Mouse (Mus musculus) forebrain, embryonic 10.5 days (tissue): ENCODE results near the gene Focad. TPM values are rescaled to one million over a fixed set of nuclear protein-coding genes. Genes with fewer than 3 reads are reported as not detected.
"Not testable (repeated sequence)": the region's sequence is repeated elsewhere in the genome, so short reads cannot be mapped to it uniquely, and the experiment has no call there.

Experiments used
- DNase-seq: peaks from one replicate; pipeline ENCODE4 v3.0.0-alpha.2; 2017; ENCODE audit warnings: low spot score; ENCODE audit errors: extremely low spot score
- H3K27ac ChIP-seq: fragments of 300-500 bp; sonication (generic); 2 replicates; pipeline ENCODE4 v1.5.1; 2016; ENCODE audit warnings: mild to moderate bottlenecking
- H3K27me3 ChIP-seq: fragments of 300-500 bp; sonication (generic); 2 replicates; pipeline ENCODE4 v1.6.1; 2016; ENCODE audit warnings: mild to moderate bottlenecking; ENCODE audit not compliant: poor library complexity, severe bottlenecking
- H3K36me3 ChIP-seq: fragments of 300-500 bp; sonication (generic); replicated peaks from 2 replicates; pipeline ENCODE4 v1.6.1; 2016; ENCODE audit warnings: mild to moderate bottlenecking, moderate library complexity
- H3K4me1 ChIP-seq: fragments of 300-500 bp; sonication (generic); 2 replicates; pipeline ENCODE4 v1.6.1; 2016
- H3K4me3 ChIP-seq: fragments of 300-500 bp; sonication (generic); 2 replicates; pipeline ENCODE4 v1.5.1; 2016; ENCODE audit warnings: mild to moderate bottlenecking, moderate library complexity
- H3K9me3 ChIP-seq: fragments of 300-500 bp; sonication (generic); 2 replicates; pipeline ENCODE4 v1.6.1; 2016; ENCODE audit warnings: mild to moderate bottlenecking, moderate library complexity
- WGBS: fragments of 180-500 bp; shearing (Covaris S2); methylation state at CpG from one replicate; pipeline ENCODE4 v1.1.7; 2016; 5-methylcytosine and 5-hydroxymethylcytosine counted together
- polyA plus RNA-seq: library from polyadenylated mRNA; unstranded; fragments of >200 nt; fragmentation: Nextera tagmentation; extraction: Ambion mirVana; gene quantifications from 2 replicates; pipeline ENCODE4 v1.2.1, GENCODE M21; 2016

The Focad gene
- polyA plus RNA-seq, 1 experiment from 2014 or later = 18.9 TPM

- no peak overlapping the region for H3K4me3 ChIP-seq
- H3K36me3 ChIP-seq = no peaks in the 10 kb centered on the region
- H3K27me3 ChIP-seq = no peaks in the 10 kb centered on the region
- H3K4me1 ChIP-seq = peaks cover 20% of the 10 kb centered on the region
- DNase-seq = no peak
- no peak overlapping the region for H3K27ac ChIP-seq
- WGBS = 79% methylated on average over 4 of the region's 4 CpGs
- no peaks in the 10 kb centered on the region for H3K9me3 ChIP-seq
Observed at GRCm38 (mm10) chr4:88345065-88345464, 250.6 kb downstream of the Focad start.

- WGBS = 93% methylated on average over 8 of the region's 8 CpGs
- Histone ChIP-seq H3K9me3 (no peaks in the 10 kb centered on the region), H3K27me3 (no peaks in the 10 kb centered on the region), H3K4me1 (peaks cover 20% of the 10 kb centered on the region), H3K36me3 (no peaks in the 10 kb centered on the region), H3K27ac (no peak overlapping the region), H3K4me3 (no peak overlapping the region)
- DNase-seq = no peak
Observed at GRCm38 (mm10) chr4:88345938-88346337, 251.5 kb downstream of the Focad start.

DNA sequence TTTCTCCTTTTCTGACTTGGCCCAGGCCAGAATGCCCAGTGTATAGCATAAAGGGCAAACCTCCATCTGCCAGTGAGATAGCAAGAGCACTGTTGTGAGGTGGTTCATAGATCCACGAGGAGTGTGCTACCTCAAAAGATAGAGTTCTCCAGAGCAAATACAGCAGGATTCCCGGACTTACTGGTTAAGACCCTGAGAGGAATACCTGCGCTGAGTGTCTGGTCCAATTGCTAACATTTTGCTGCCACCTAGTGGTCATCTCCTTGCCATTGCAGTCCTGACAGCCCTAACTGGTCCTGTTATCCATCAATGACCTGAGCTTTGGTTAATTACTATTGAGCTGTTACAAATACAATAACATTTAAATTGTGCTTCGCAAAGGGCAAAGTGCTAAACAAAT, 256.5 kb downstream of the Focad start:
- Histone ChIP-seq H3K27ac (no peak overlapping the region), H3K9me3 (no peaks in the 10 kb centered on the region), H3K36me3 (no peaks in the 10 kb centered on the region), H3K4me3 (no peak overlapping the region), H3K4me1 (peaks cover 29% of the 10 kb centered on the region), H3K27me3 (no peaks in the 10 kb centered on the region)
- 5% methylated on average over 4 of the region's 4 CpGs for WGBS
- peak; percentile 76 for DNase-seq

- 0 out of 2 replicates have a peak overlapping the region, but pooled peaks have one; percentile 56 for H3K27ac ChIP-seq
- H3K4me3 ChIP-seq = no peak overlapping the region
- H3K36me3 ChIP-seq = peaks cover 9% of the 10 kb centered on the region; the same call in 1 of the 2 replicates
- no peak for DNase-seq
- no peaks in the 10 kb centered on the region for H3K27me3 ChIP-seq
- WGBS = 72% methylated on average over 2 of the region's 2 CpGs
- peaks cover 28% of the 10 kb centered on the region for H3K4me1 ChIP-seq
- no peaks in the 10 kb centered on the region for H3K9me3 ChIP-seq
Observed at GRCm38 (mm10) chr4:88356652-88357051, 262.2 kb downstream of the Focad start.

DNA sequence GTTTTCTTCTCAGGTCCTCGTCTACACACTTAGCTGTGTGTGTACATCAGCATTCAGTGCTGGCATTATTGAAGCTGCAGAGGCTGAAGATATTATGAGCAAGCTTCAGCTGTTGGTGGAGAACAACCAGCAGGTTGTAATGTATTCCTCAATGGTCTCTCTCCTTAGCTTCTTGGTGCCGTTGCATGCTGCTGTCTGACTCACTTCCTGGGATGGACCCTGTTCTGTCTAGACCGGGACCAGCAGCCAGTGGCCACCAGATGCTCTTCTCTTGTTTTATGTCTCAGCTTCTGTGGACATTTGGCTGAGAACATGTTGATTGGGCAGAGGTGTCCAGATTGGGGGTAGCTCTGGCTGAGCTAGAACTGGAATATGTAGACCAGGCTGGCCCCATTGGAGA, 263.0 kb downstream of the Focad start:
- Histone ChIP-seq H3K9me3 (no peaks in the 10 kb centered on the region), H3K36me3 (peaks cover 9% of the 10 kb centered on the region; the same call in 1 of the 2 replicates), H3K4me1 (peaks cover 28% of the 10 kb centered on the region), H3K27me3 (no peaks in the 10 kb centered on the region), H3K27ac (no peak overlapping the region), H3K4me3 (no peak overlapping the region)
- no peak for DNase-seq
- WGBS = 90% methylated on average over 3 of the region's 3 CpGs

GRCm38 (mm10) chr4:88369951-88370350, 275.5 kb downstream of the Focad start:
- WGBS = 90% methylated on average over 6 of the region's 6 CpGs

GRCm38 (mm10) chr4:88370819-88371218, 276.4 kb downstream of the Focad start:
- H3K4me3 ChIP-seq = no peak overlapping the region
- 89% methylated on average over 8 of the region's 8 CpGs for WGBS
- peaks cover 24% of the 10 kb centered on the region for H3K4me1 ChIP-seq
- no peaks in the 10 kb centered on the region for H3K36me3 ChIP-seq
- no peak for DNase-seq
- no peaks in the 10 kb centered on the region for H3K27me3 ChIP-seq
- peak overlapping the region; percentile 58; the same call in 1 of the 2 replicates for H3K27ac ChIP-seq
- H3K9me3 ChIP-seq = no peaks in the 10 kb centered on the region

More at GRCm38 (mm10) chr4:88369951-88370350, 275.5 kb downstream of the Focad start:
- Histone ChIP-seq H3K9me3 (no peaks in the 10 kb centered on the region), H3K4me3 (no peak overlapping the region), H3K36me3 (no peaks in the 10 kb centered on the region), H3K4me1 (peaks cover 24% of the 10 kb centered on the region), H3K27me3 (no peaks in the 10 kb centered on the region), H3K27ac (no peak overlapping the region)
- DNase-seq = no peak

GRCm38 (mm10) chr4:88372293-88373224, 278.1 kb downstream of the Focad start:
- Histone ChIP-seq H3K9me3 (no peaks in the 10 kb centered on the region), H3K27ac (peak overlapping the region; percentile 75), H3K4me1 (peaks cover 24% of the 10 kb centered on the region), H3K36me3 (no peaks in the 10 kb centered on the region), H3K27me3 (no peaks in the 10 kb centered on the region), H3K4me3 (no peak overlapping the region)
- 69% methylated on average over 18 of the region's 18 CpGs for WGBS
- DNase-seq = peak; percentile 22

GRCm38 (mm10) chr4:88390036-88390435, 295.6 kb downstream of the Focad start:
- DNase-seq = no peak
- H3K9me3 ChIP-seq = no peaks in the 10 kb centered on the region
- no peak overlapping the region for H3K4me3 ChIP-seq
- no peaks in the 10 kb centered on the region for H3K27me3 ChIP-seq
- H3K4me1 ChIP-seq = no peaks in the 10 kb centered on the region
- WGBS = 84% methylated on average over 1 of the region's 1 CpGs
- H3K27ac ChIP-seq = no peak overlapping the region
- H3K36me3 ChIP-seq = peaks cover 5% of the 10 kb centered on the region; the same call in 1 of the 2 replicates

DNA sequence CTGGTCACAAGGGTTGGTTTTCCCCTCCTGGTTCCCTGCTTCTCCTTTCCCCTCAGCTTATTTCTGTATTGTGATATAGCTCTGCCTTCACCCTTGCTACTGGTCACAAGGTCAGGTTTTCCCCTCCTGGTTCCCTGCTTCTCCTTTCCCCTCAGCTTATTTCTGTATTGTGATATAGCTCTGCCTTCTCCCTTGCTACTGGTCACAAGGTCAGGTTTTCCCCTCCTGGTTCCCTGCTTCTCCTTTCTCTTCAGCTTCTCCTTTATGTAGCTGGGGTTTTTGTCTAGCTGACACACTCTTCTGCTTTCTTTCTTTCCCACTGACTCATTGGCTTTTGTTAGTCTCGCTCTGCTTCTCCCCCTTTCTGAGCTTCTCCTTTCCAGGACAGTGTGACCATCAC, 296.2 kb downstream of the Focad start:
- DNase-seq, H3K4me1 ChIP-seq: not testable (repeated sequence)
- 50% methylated on average over 1 of the region's 1 CpGs for WGBS

GRCm38 (mm10) chr4:88395717-88396116, 301.3 kb downstream of the Focad start:
- Histone ChIP-seq H3K36me3 (peaks cover 5% of the 10 kb centered on the region; the same call in 1 of the 2 replicates), H3K9me3 (no peaks in the 10 kb centered on the region), H3K4me3 (no peak overlapping the region), H3K4me1 (no peaks in the 10 kb centered on the region), H3K27me3 (no peaks in the 10 kb centered on the region), H3K27ac (no peak overlapping the region)
- 94% methylated on average over 3 of the region's 3 CpGs for WGBS
- no peak for DNase-seq

More for the DNA sequence above, 296.2 kb downstream of the Focad start:
- H3K4me3 ChIP-seq, H3K27ac ChIP-seq, H3K27me3 ChIP-seq, H3K9me3 ChIP-seq, H3K36me3 ChIP-seq: not testable (repeated sequence)

- Histone ChIP-seq H3K9me3 (no peaks in the 10 kb centered on the region), H3K4me1 (no peaks in the 10 kb centered on the region), H3K27ac (no peak overlapping the region), H3K27me3 (no peaks in the 10 kb centered on the region), H3K36me3 (peaks cover 5% of the 10 kb centered on the region; the same call in 1 of the 2 replicates), H3K4me3 (no peak overlapping the region)
- 89% methylated on average over 6 of the region's 6 CpGs for WGBS
- DNase-seq = no peak
Observed at GRCm38 (mm10) chr4:88396995-88397521, 302.6 kb downstream of the Focad start.
